Mouse (Mus musculus): ENCODE measurements at regions not wholly inside any gene's neighbourhood (a gene's known extent, or its start where the extent isn't known, plus 50 kb on each side); places are given as distances from the start of the nearest gene placed in this dataset.

- no peak for TF ChIP-seq CTCF (IDR thresholded peaks at IDR 0.05; ENCODE audit: extremely low read depth, insufficient read depth, low read length)
- no peak for TF ChIP-seq POLR2A (IDR thresholded peaks at IDR 0.05; ENCODE audit: extremely low read depth, insufficient read depth, low read length)
- Histone ChIP-seq H3K4me3 (ENCODE audit: insufficient read depth, low read length) (no peak overlapping the region), H3K27ac (ENCODE audit: insufficient read depth, low read length) (no peak overlapping the region), H3K4me1 (ENCODE audit: control insufficient read depth, insufficient read depth, low read length) (no peaks in the 10 kb centered on the region)
Observed at GRCm38 (mm10) chr11:114578551-114578950, 89.8 kb upstream of the Rpl38 start.

GRCm38 (mm10) chr11:114576803-114577202 is 91.5 kb upstream of the Rpl38 start:
- Histone ChIP-seq H3K27ac (ENCODE audit: insufficient read depth, low read length) (no peak overlapping the region), H3K4me1 (ENCODE audit: control insufficient read depth, insufficient read depth, low read length) (no peaks in the 10 kb centered on the region), H3K4me3 (ENCODE audit: insufficient read depth, low read length) (no peak overlapping the region)
- TF ChIP-seq POLR2A (IDR thresholded peaks at IDR 0.05; ENCODE audit: extremely low read depth, insufficient read depth, low read length): no peak
- 0 out of 2 replicates have a peak, but pooled peaks have one; percentile 10 for TF ChIP-seq CTCF (IDR thresholded peaks at IDR 0.05; ENCODE audit: extremely low read depth, insufficient read depth, low read length)

- H3K4me3 ChIP-seq (ENCODE audit: insufficient read depth, low read length): no peak overlapping the region
- H3K27ac ChIP-seq (ENCODE audit: insufficient read depth, low read length): no peak overlapping the region
- H3K4me1 ChIP-seq (ENCODE audit: control insufficient read depth, insufficient read depth, low read length): no peaks in the 10 kb centered on the region
- TF ChIP-seq POLR2A (IDR thresholded peaks at IDR 0.05; ENCODE audit: extremely low read depth, insufficient read depth, low read length): no peak
- TF ChIP-seq CTCF (IDR thresholded peaks at IDR 0.05; ENCODE audit: extremely low read depth, insufficient read depth, low read length): no peak
Observed at GRCm38 (mm10) chr11:114571144-114571869, 97.0 kb upstream of the Rpl38 start.

- H3K4me1 ChIP-seq (ENCODE audit: control insufficient read depth, insufficient read depth, low read length): no peaks in the 10 kb centered on the region
- H3K4me3 ChIP-seq (ENCODE audit: insufficient read depth, low read length): no peak overlapping the region
- TF ChIP-seq CTCF (IDR thresholded peaks at IDR 0.05; ENCODE audit: extremely low read depth, insufficient read depth, low read length): no peak
- no peak overlapping the region for H3K27ac ChIP-seq (ENCODE audit: insufficient read depth, low read length)
Observed at GRCm38 (mm10) chr11:114570076-114570475, 98.2 kb upstream of the Rpl38 start.

GRCm38 (mm10) chr11:114567814-114568800 is 100.2 kb upstream of the Rpl38 start:
- H3K27ac ChIP-seq (ENCODE audit: insufficient read depth, low read length): no peak overlapping the region
- H3K4me3 ChIP-seq (ENCODE audit: insufficient read depth, low read length): no peak overlapping the region
- no peaks in the 10 kb centered on the region for H3K4me1 ChIP-seq (ENCODE audit: control insufficient read depth, insufficient read depth, low read length)
- TF ChIP-seq POLR2A (IDR thresholded peaks at IDR 0.05; ENCODE audit: extremely low read depth, insufficient read depth, low read length): no peak

GRCm38 (mm10) chr11:114567045-114567780 is 101.1 kb upstream of the Rpl38 start:
- Histone ChIP-seq H3K27ac (ENCODE audit: insufficient read depth, low read length) (no peak overlapping the region), H3K4me1 (ENCODE audit: control insufficient read depth, insufficient read depth, low read length) (no peaks in the 10 kb centered on the region), H3K4me3 (ENCODE audit: insufficient read depth, low read length) (no peak overlapping the region)
- no peak for TF ChIP-seq POLR2A (IDR thresholded peaks at IDR 0.05; ENCODE audit: extremely low read depth, insufficient read depth, low read length)
- no peak for TF ChIP-seq CTCF (IDR thresholded peaks at IDR 0.05; ENCODE audit: extremely low read depth, insufficient read depth, low read length)

GRCm38 (mm10) chr11:114564949-114565348 is 103.4 kb upstream of the Rpl38 start:
- Histone ChIP-seq H3K27ac (ENCODE audit: insufficient read depth, low read length) (no peak overlapping the region), H3K4me1 (ENCODE audit: control insufficient read depth, insufficient read depth, low read length) (no peaks in the 10 kb centered on the region), H3K4me3 (ENCODE audit: insufficient read depth, low read length) (no peak overlapping the region)
- TF ChIP-seq CTCF (IDR thresholded peaks at IDR 0.05; ENCODE audit: extremely low read depth, insufficient read depth, low read length) (no peak), POLR2A (IDR thresholded peaks at IDR 0.05; ENCODE audit: extremely low read depth, insufficient read depth, low read length) (no peak)

- Histone ChIP-seq H3K4me3 (ENCODE audit: insufficient read depth, low read length) (no peak overlapping the region), H3K27ac (ENCODE audit: insufficient read depth, low read length) (no peak overlapping the region), H3K4me1 (ENCODE audit: control insufficient read depth, insufficient read depth, low read length) (no peaks in the 10 kb centered on the region)
- TF ChIP-seq CTCF (IDR thresholded peaks at IDR 0.05; ENCODE audit: extremely low read depth, insufficient read depth, low read length) (no peak), POLR2A (IDR thresholded peaks at IDR 0.05; ENCODE audit: extremely low read depth, insufficient read depth, low read length) (no peak)
Observed at GRCm38 (mm10) chr11:114563172-114563571, 105.2 kb upstream of the Rpl38 start.

- no peak overlapping the region for H3K4me3 ChIP-seq (ENCODE audit: insufficient read depth, low read length)
- H3K27ac ChIP-seq (ENCODE audit: insufficient read depth, low read length): no peak overlapping the region
- TF ChIP-seq POLR2A (IDR thresholded peaks at IDR 0.05; ENCODE audit: extremely low read depth, insufficient read depth, low read length) (no peak), CTCF (IDR thresholded peaks at IDR 0.05; ENCODE audit: extremely low read depth, insufficient read depth, low read length) (no peak)
- H3K4me1 ChIP-seq (ENCODE audit: control insufficient read depth, insufficient read depth, low read length): no peaks in the 10 kb centered on the region
Observed at GRCm38 (mm10) chr11:114554576-114554975, 113.7 kb upstream of the Rpl38 start.
